Mouse (Mus musculus) embryonic facial prominence, embryonic 15.5 days (tissue): ENCODE data around the gene Pex26. TPM values are rescaled to one million over a fixed set of nuclear protein-coding genes. Genes with fewer than 3 reads are reported as not detected.

Experiments used
- ATAC-seq: fragments of 200-750 bp; cut with Nextera tagmentation; 2 replicates; pipeline ENCODE4 v1.8.0; 2017; ENCODE audit warnings: low read depth, moderate TSS enrichment; ENCODE audit not compliant: insufficient number of reproducible peaks, low FRiP score, low TSS enrichment
- H3K27ac ChIP-seq: fragments of 300-500 bp; sonication (generic); replicated peaks from 2 replicates; pipeline ENCODE4 v1.5.1; 2015; ENCODE audit warnings: mild to moderate bottlenecking, inconsistent platforms
- H3K27me3 ChIP-seq: fragments of 300-500 bp; sonication (generic); 2 replicates; pipeline ENCODE4 v1.6.1; 2015; ENCODE audit warnings: inconsistent platforms
- H3K36me3 ChIP-seq: fragments of 300-500 bp; sonication (generic); 2 replicates; pipeline ENCODE4 v1.6.1; 2015; ENCODE audit warnings: mild to moderate bottlenecking, inconsistent platforms
- H3K4me1 ChIP-seq: fragments of 300-500 bp; sonication (generic); 2 replicates; pipeline ENCODE4 v1.6.1; 2015; ENCODE audit warnings: inconsistent platforms
- H3K4me2 ChIP-seq: fragments of 300-500 bp; sonication (generic); replicated peaks from 2 replicates; pipeline ENCODE4 v1.6.1; 2015; ENCODE audit warnings: mild to moderate bottlenecking, inconsistent platforms
- H3K4me3 ChIP-seq: fragments of 300-500 bp; sonication (generic); replicated peaks from 2 replicates; pipeline ENCODE4 v1.5.1; 2015; ENCODE audit warnings: mild to moderate bottlenecking, inconsistent platforms
- H3K9ac ChIP-seq: fragments of 300-500 bp; sonication (generic); 2 replicates; pipeline ENCODE4 v1.6.1; 2015; ENCODE audit warnings: inconsistent platforms
- H3K9me3 ChIP-seq: fragments of 300-500 bp; sonication (generic); replicated peaks from 2 replicates; pipeline ENCODE4 v1.6.1; 2016; ENCODE audit warnings: inconsistent platforms
- WGBS: fragments of 180-500 bp; shearing (Covaris S2); methylation state at CpG from one replicate; pipeline ENCODE4 v1.1.7; 2015; 5-methylcytosine and 5-hydroxymethylcytosine counted together
- polyA plus RNA-seq: library from polyadenylated mRNA; unstranded; fragments of >200 nt; fragmentation: Nextera tagmentation; extraction: Ambion mirVana; gene quantifications from 2 replicates; pipeline ENCODE4 v1.2.1, GENCODE M21; 2015

The Pex26 gene
- polyA plus RNA-seq, 1 experiment from 2014 or later = 12.5 TPM

- Histone ChIP-seq H3K27me3 (no peaks in the 10 kb centered on the region), H3K27ac (no peak overlapping the region), H3K4me1 (peaks cover 20% of the 10 kb centered on the region), H3K4me2 (peak overlapping the region; percentile 91), H3K9ac (0 out of 2 replicates have a peak overlapping the region, but pooled peaks have one; percentile 13), H3K9me3 (no peaks in the 10 kb centered on the region), H3K4me3 (peak overlapping the region; percentile 81; the same call in 1 of the 2 replicates), H3K36me3 (peaks cover 22% of the 10 kb centered on the region)
- no peak for ATAC-seq
- 83% methylated on average over 8 of the region's 8 CpGs for WGBS
These were observed 1.8 kb downstream of the Pex26 start for GRCm38 (mm10) chr6:121185232-121185631.

- Histone ChIP-seq H3K4me1 (no peaks in the 10 kb centered on the region), H3K4me2 (no peak overlapping the region), H3K4me3 (no peak overlapping the region), H3K36me3 (peaks cover 43% of the 10 kb centered on the region), H3K27me3 (no peaks in the 10 kb centered on the region), H3K27ac (no peak overlapping the region), H3K9ac (no peak overlapping the region), H3K9me3 (no peaks in the 10 kb centered on the region)
- ATAC-seq = no peak
- 71% methylated on average over 11 of the region's 11 CpGs for WGBS
These were observed 8.0 kb downstream of the Pex26 start for GRCm38 (mm10) chr6:121191261-121192009.

- 44% methylated on average over 13 of the region's 13 CpGs for WGBS
- H3K36me3 ChIP-seq = peaks cover 31% of the 10 kb centered on the region
- H3K4me2 ChIP-seq = no peak overlapping the region
- H3K4me3 ChIP-seq = no peak overlapping the region
- H3K27me3 ChIP-seq = no peaks in the 10 kb centered on the region
- peak; percentile 29; the same call in 1 of the 2 replicates for ATAC-seq
- H3K27ac ChIP-seq = no peak overlapping the region
- H3K4me1 ChIP-seq = no peaks in the 10 kb centered on the region
- H3K9me3 ChIP-seq = no peaks in the 10 kb centered on the region
- H3K9ac ChIP-seq = no peak overlapping the region
These were observed 10.8 kb downstream of the Pex26 start for GRCm38 (mm10) chr6:121194061-121194955.

- ATAC-seq = peak; percentile 54; the same call in 1 of the 2 replicates
- WGBS = 73% methylated on average over 14 of the region's 14 CpGs
- H3K4me1 ChIP-seq = no peaks in the 10 kb centered on the region
- H3K27ac ChIP-seq = no peak overlapping the region
- peaks cover 26% of the 10 kb centered on the region for H3K36me3 ChIP-seq
- H3K27me3 ChIP-seq = no peaks in the 10 kb centered on the region
- H3K9me3 ChIP-seq = no peaks in the 10 kb centered on the region
- no peak overlapping the region for H3K4me2 ChIP-seq
- H3K9ac ChIP-seq = no peak overlapping the region
- no peak overlapping the region for H3K4me3 ChIP-seq
These were observed 11.7 kb downstream of the Pex26 start for GRCm38 (mm10) chr6:121194956-121195731.

- no peak for ATAC-seq
- Histone ChIP-seq H3K9me3 (no peaks in the 10 kb centered on the region), H3K9ac (no peak overlapping the region), H3K4me3 (no peak overlapping the region), H3K4me1 (no peaks in the 10 kb centered on the region), H3K36me3 (peaks cover 12% of the 10 kb centered on the region), H3K4me2 (no peak overlapping the region), H3K27ac (no peak overlapping the region), H3K27me3 (no peaks in the 10 kb centered on the region)
- WGBS = 29% methylated on average over 9 of the region's 9 CpGs
These were observed 14.4 kb downstream of the Pex26 start for GRCm38 (mm10) chr6:121197807-121198365.

GRCm38 (mm10) chr6:121200458-121200857 lies 17.0 kb downstream of the Pex26 start:
- Histone ChIP-seq H3K36me3 (no peaks in the 10 kb centered on the region; the same call in 1 of the 2 replicates), H3K9ac (no peak overlapping the region), H3K9me3 (no peaks in the 10 kb centered on the region), H3K27ac (no peak overlapping the region), H3K4me1 (no peaks in the 10 kb centered on the region), H3K4me3 (no peak overlapping the region), H3K4me2 (no peak overlapping the region), H3K27me3 (no peaks in the 10 kb centered on the region)
- ATAC-seq = no peak
- 77% methylated on average over 3 of the region's 4 CpGs for WGBS

- Histone ChIP-seq H3K4me1 (no peaks in the 10 kb centered on the region), H3K9me3 (no peaks in the 10 kb centered on the region), H3K4me2 (no peak overlapping the region), H3K27me3 (no peaks in the 10 kb centered on the region), H3K36me3 (no peaks in the 10 kb centered on the region), H3K27ac (no peak overlapping the region), H3K9ac (no peak overlapping the region), H3K4me3 (no peak overlapping the region)
- ATAC-seq = no peak
- 76% methylated on average over 5 of the region's 5 CpGs for WGBS
These were observed 18.6 kb downstream of the Pex26 start for GRCm38 (mm10) chr6:121202026-121202425.

GRCm38 (mm10) chr6:121206481-121206880 lies 23.0 kb downstream of the Pex26 start:
- Histone ChIP-seq H3K36me3 (no peaks in the 10 kb centered on the region), H3K27me3 (peaks cover 19% of the 10 kb centered on the region), H3K4me3 (no peak overlapping the region), H3K4me2 (no peak overlapping the region), H3K27ac (no peak overlapping the region), H3K9ac (no peak overlapping the region), H3K9me3 (no peaks in the 10 kb centered on the region), H3K4me1 (peaks cover 14% of the 10 kb centered on the region)
- no peak for ATAC-seq
- WGBS = 81% methylated on average over 5 of the region's 5 CpGs

- H3K36me3 ChIP-seq = no peaks in the 10 kb centered on the region
- H3K9me3 ChIP-seq = no peaks in the 10 kb centered on the region
- no peak overlapping the region for H3K4me3 ChIP-seq
- no peak overlapping the region for H3K27ac ChIP-seq
- no peak for ATAC-seq
- no peak overlapping the region for H3K4me2 ChIP-seq
- H3K27me3 ChIP-seq = peaks cover 25% of the 10 kb centered on the region
- H3K4me1 ChIP-seq = peaks cover 17% of the 10 kb centered on the region
- H3K9ac ChIP-seq = no peak overlapping the region
- 75% methylated on average over 2 of the region's 2 CpGs for WGBS
These were observed 26.1 kb downstream of the Pex26 start for GRCm38 (mm10) chr6:121209584-121209983.

GRCm38 (mm10) chr6:121210149-121210925 lies 26.9 kb downstream of the Pex26 start, which contains the start of gene Tuba8:
Gene Tuba8, plus strand, starts transcription at chr6:121210696.
- WGBS = 4% methylated on average over 30 of the region's 30 CpGs
- 0 out of 2 replicates have a peak, but pooled peaks have one; percentile 24 for ATAC-seq
- peak within 1 kb of the TSS; percentile 75 for H3K4me2 ChIP-seq
- H3K4me1 ChIP-seq = peaks cover 17% of the 10 kb centered on the region
- H3K27me3 ChIP-seq = peaks cover 25% of the 10 kb centered on the region
- no peak within 1 kb of the TSS for H3K9ac ChIP-seq
- no peaks in the 10 kb centered on the region for H3K36me3 ChIP-seq
- peak within 1 kb of the TSS; percentile 42 for H3K4me3 ChIP-seq
- no peaks in the 10 kb centered on the region for H3K9me3 ChIP-seq
- no peak within 1 kb of the TSS for H3K27ac ChIP-seq
